11 mouse cellular contexts compared by ENCODE assay signal in genomic region chr1:23264251-23264650, GRCm38 (mm10).
DNase-seq lines count a peak whose midpoint lies in the region; TF ChIP-seq lines count a peak whose summit lies in the region.
"Had no signal": no experiment of that assay in that cellular context is flagged by ENCODE, and none has a peak within 500 bp of the region (broad histone marks: within the 10 kb centered on the region; RNA-seq: fewer than 3 reads in every experiment).

No protein-coding gene starts in this region.

- H3K4me1 ChIP-seq in heart, embryonic 10.5 days, result peaks cover 19% of the 10 kb centered on the region

- H3K9me3 ChIP-seq in heart, embryonic 10.5 days, result no peaks in the 10 kb centered on the region
- H3K9me3 ChIP-seq: hindbrain, embryonic 13.5 days had no signal

- H3K27ac ChIP-seq in heart, embryonic 10.5 days, result peak overlapping the region; percentile 56; the same call in 1 of the 2 replicates
- H3K27ac ChIP-seq: hindbrain, embryonic 13.5 days; macrophage had no signal

- H3K4me2 ChIP-seq in myocyte (ENCODE audit: low read depth), result peak overlapping the region; percentile 10
- H3K4me2 ChIP-seq: hindbrain, embryonic 13.5 days had no signal

- no peak overlapping the region for H3ac ChIP-seq in myocyte (ENCODE audit: control insufficient read depth, insufficient read length)

- H3K27me3 ChIP-seq in heart, embryonic 10.5 days (ENCODE audit: insufficient read depth, poor library complexity, severe bottlenecking), result no peaks in the 10 kb centered on the region
- no peaks in the 10 kb centered on the region for H3K27me3 ChIP-seq in myocyte (ENCODE audit: control insufficient read depth, insufficient read depth, insufficient read length)
- H3K27me3 ChIP-seq: hindbrain, embryonic 13.5 days had no signal

- peaks cover 81% of the 10 kb centered on the region for H3K79me2 ChIP-seq in myocyte (ENCODE audit: control insufficient read depth, insufficient read depth)

- DNase-seq in heart, embryonic 10.5 days (ENCODE audit: low spot score), result no peak
- no peak for DNase-seq in heart, adult 9 months (ENCODE audit: low spot score in 2 of 2)
- peak; percentile 26 for DNase-seq in kidney, postnatal 14 days
- DNase-seq in kidney, adult 11 months, result no peak
- DNase-seq in right cerebral cortex, adult 18-20 months, result peak; percentile 63
- DNase-seq in right cerebral cortex, postnatal 10 days (ENCODE audit: low spot score in 2 of 2), result no peak
- no peak for DNase-seq in cerebellum, postnatal 25 days
- DNase-seq: thymus, postnatal 14 days had no signal

- H3K36me3 ChIP-seq in heart, embryonic 10.5 days, result no peaks in the 10 kb centered on the region
- H3K36me3 ChIP-seq in myocyte (ENCODE audit: control insufficient read depth, insufficient read depth), result peaks cover 7% of the 10 kb centered on the region
- H3K36me3 ChIP-seq: hindbrain, embryonic 13.5 days had no signal

- no peak overlapping the region for H3K4me3 ChIP-seq in heart, embryonic 10.5 days
- no peak overlapping the region for H3K4me3 ChIP-seq in myocyte
- H3K4me3 ChIP-seq: hindbrain, embryonic 13.5 days had no signal

- no peak for TF ChIP-seq POLR2A in myocyte (IDR thresholded peaks at IDR 0.05; ENCODE audit: insufficient read length, low read depth)

- WGBS in heart, embryonic 10.5 days, result 32% methylated on average over 3 of the region's 3 CpGs

TF ChIP-seq in myocyte, 11 proteins besides CTCF, POLR2A, EP300 and RAD21:
- no peak for TF ChIP-seq MAX (IDR thresholded peaks at IDR 0.05; ENCODE audit: low read depth)
- no peak for TF ChIP-seq SRF (IDR thresholded peaks at IDR 0.05; ENCODE audit: control insufficient read depth, insufficient read length, low read depth)

Comparison
In these comparisons a context has a peak if more than half of its experiments do, and no peak if none do; other contexts are left out.
1. DNase-seq: peak in kidney, postnatal 14 days (single experiment) and right cerebral cortex, adult 18-20 months (single experiment); none in heart, embryonic 10.5 days (single experiment), heart, adult 9 months (0 of 2), kidney, adult 11 months (single experiment), right cerebral cortex, postnatal 10 days (0 of 2) and cerebellum, postnatal 25 days (0 of 2).